Mouse (Mus musculus): Measurements from ENCODE around the gene Hsp90aa1.
A peak's percentile ranks its signal among the peaks of the same experiment; 100 is the strongest.

DNA sequence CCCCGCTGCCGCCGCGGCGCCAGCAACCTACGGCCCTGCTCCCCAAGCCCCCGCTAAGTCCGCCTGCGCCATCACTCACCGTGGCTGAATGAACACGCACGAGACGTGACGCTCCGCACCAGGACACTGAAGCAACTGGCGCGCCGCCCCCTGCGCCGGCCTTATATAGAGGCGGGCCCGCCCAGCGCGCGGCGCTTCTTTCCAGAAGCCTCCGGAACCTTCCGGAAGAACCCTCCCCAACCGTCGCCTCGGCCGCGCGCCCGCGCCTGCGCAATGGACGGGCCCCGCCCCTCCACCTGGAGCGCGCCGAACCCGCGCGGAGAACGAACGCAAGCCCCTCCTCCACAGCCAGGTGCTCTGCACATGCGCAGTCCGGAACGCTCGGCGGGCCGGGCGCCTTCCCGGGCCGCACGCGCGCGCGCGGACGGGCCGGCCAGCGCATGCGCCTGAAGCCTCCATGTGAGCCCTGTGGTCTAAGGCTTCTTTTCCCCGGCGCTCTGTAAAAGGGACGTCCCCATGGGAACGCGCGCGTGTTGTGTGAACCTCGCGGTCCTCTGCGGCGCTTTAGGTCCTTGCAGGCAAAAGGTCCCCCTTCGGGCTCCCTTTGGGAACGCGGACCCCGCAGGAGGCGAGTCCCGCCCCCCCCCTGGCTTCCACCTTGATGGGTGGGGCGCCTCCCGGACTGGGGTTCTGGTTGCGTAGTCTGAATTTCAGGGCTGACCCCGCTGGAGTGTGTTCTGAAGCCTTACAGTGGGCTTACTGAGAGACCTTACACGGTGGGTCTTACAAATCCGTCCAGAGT is 6.2 kb downstream of the Hsp90aa1 start:
- TF ChIP-seq POLR2A (IDR thresholded peaks at IDR 0.05; ENCODE audit: borderline replicate concordance, insufficient read depth, low read length) (peak; percentile 93), CTCF (IDR thresholded peaks at IDR 0.05; ENCODE audit: borderline replicate concordance, insufficient read depth, low read depth, low read length) (no peak)
